Mouse (Mus musculus) gastrocnemius, adult 2 months (tissue): ENCODE results near the gene Kctd8. TPM values are rescaled to one million over a fixed set of nuclear protein-coding genes. Genes with fewer than 3 reads are reported as not detected.

Experiments
- DNase-seq: peaks from one replicate; pipeline ENCODE4 v3.0.0; 2022
- H3K27ac ChIP-seq: fragments of 200-600 bp; 2 replicates; pipeline ENCODE4 v1.8.1; 2022; ENCODE audit warnings: mild to moderate bottlenecking
- H3K4me3 ChIP-seq: fragments of 200-600 bp; 2 replicates; pipeline ENCODE4 v1.8.1; 2022; ENCODE audit warnings: mild to moderate bottlenecking, moderate library complexity
- CTCF ChIP-seq: fragments of 200-600 bp; IDR thresholded peaks from 2 replicates; pipeline ENCODE4 v1.8.1; 2022; ENCODE audit warnings: antibody characterized with exemption, mild to moderate bottlenecking, moderate library complexity
- intact Hi-C: fragments of 180-260 bp; cut with DNase I; formaldehyde crosslinking; loops from one replicate; pipeline ENCODE4 v1.15.1; 2025
- microRNA-seq: library from miRNA; unstranded; fragments of <30 nt; microRNA quantifications from one replicate; pipeline ENCODE4 v1.2.0, GENCODE M21; 2021
- total RNA-seq, 2 experiments: library from RNA; stranded (reverse); gene quantifications; 2 replicates each; pipeline ENCODE4 v1.2.3; 2021

The Kctd8 gene
- total RNA-seq, 2 experiments from 2014 or later, result 0.17 TPM; not detected in 1

GRCm38 (mm10) chr5:69088912-69089311, 252.6 kb downstream of the Kctd8 start:
- no peak overlapping the region for H3K4me3 ChIP-seq
- no peak for TF ChIP-seq CTCF
- no peak for DNase-seq
- intact Hi-C loops, result no loop called here
- H3K27ac ChIP-seq, result no peak overlapping the region

Small RNA genes lying within 50 kb of the gene (microRNA-seq; reads per million reads assigned to microRNA genes)
- gene Gm24368, result not detected

Other genes with a start within 250 kb of the Kctd8 start
- 100 to 1,000 TPM in 1 of 2 experiments, 10 to 100 TPM in 1; 73.2 to 121 TPM for gene Yipf7, start 201.0 kb upstream of the Kctd8 start, total RNA-seq
- gene Guf1, start 215.2 kb upstream of the Kctd8 start, total RNA-seq, result 10 to 100 TPM; 15.2 to 19.0 TPM